Mouse (Mus musculus): ENCODE measurements around the gene Pappa2. TPM values are rescaled to one million over a fixed set of nuclear protein-coding genes. Genes with fewer than 3 reads are reported as not detected.

Pappa2 gene
- polyA plus RNA-seq, 1 experiment from 2014 or later, result 0.71 TPM

GRCm38 (mm10) chr1:158875487-158875886, 104.8 kb downstream of the Pappa2 start:
- ATAC-seq (replicated peaks; ENCODE audit: low FRiP score), result no peak
- no peak overlapping the region for H3K4me3 ChIP-seq (replicated peaks)
- no peaks in the 10 kb centered on the region for H3K4me1 ChIP-seq
- no peak overlapping the region for H3K9ac ChIP-seq
- H3K27me3 ChIP-seq, result no peaks in the 10 kb centered on the region
- no peaks in the 10 kb centered on the region for H3K9me3 ChIP-seq (replicated peaks)
- H3K27ac ChIP-seq, result no peak overlapping the region
- H3K4me2 ChIP-seq, result no peak overlapping the region
- 81% methylated on average over 3 of the region's 3 CpGs for WGBS
- H3K36me3 ChIP-seq, result no peaks in the 10 kb centered on the region

GRCm38 (mm10) chr1:158874552-158875077, 105.7 kb downstream of the Pappa2 start:
- ATAC-seq (replicated peaks; ENCODE audit: low FRiP score), result no peak
- 94% methylated on average over 2 of the region's 2 CpGs for WGBS
- Histone ChIP-seq H3K36me3 (no peaks in the 10 kb centered on the region), H3K27ac (no peak overlapping the region), H3K27me3 (no peaks in the 10 kb centered on the region), H3K4me3 (replicated peaks) (no peak overlapping the region), H3K9ac (no peak overlapping the region), H3K9me3 (replicated peaks) (no peaks in the 10 kb centered on the region), H3K4me1 (no peaks in the 10 kb centered on the region), H3K4me2 (no peak overlapping the region)

GRCm38 (mm10) chr1:158873631-158874030, 106.7 kb downstream of the Pappa2 start:
- WGBS, result 79% methylated on average over 1 of the region's 1 CpGs
- no peak overlapping the region for H3K4me3 ChIP-seq (replicated peaks)
- no peaks in the 10 kb centered on the region for H3K27me3 ChIP-seq
- no peak overlapping the region for H3K27ac ChIP-seq
- no peak overlapping the region for H3K4me2 ChIP-seq
- H3K36me3 ChIP-seq, result no peaks in the 10 kb centered on the region
- ATAC-seq (replicated peaks; ENCODE audit: low FRiP score), result no peak
- no peaks in the 10 kb centered on the region for H3K4me1 ChIP-seq
- no peak overlapping the region for H3K9ac ChIP-seq
- no peaks in the 10 kb centered on the region for H3K9me3 ChIP-seq (replicated peaks)

GRCm38 (mm10) chr1:158871401-158871800, 108.9 kb downstream of the Pappa2 start:
- Histone ChIP-seq H3K27me3 (no peaks in the 10 kb centered on the region), H3K9ac (no peak overlapping the region), H3K4me1 (no peaks in the 10 kb centered on the region), H3K4me3 (replicated peaks) (no peak overlapping the region), H3K36me3 (no peaks in the 10 kb centered on the region), H3K9me3 (replicated peaks) (no peaks in the 10 kb centered on the region), H3K27ac (no peak overlapping the region), H3K4me2 (no peak overlapping the region)
- 85% methylated on average over 2 of the region's 2 CpGs for WGBS
- ATAC-seq (replicated peaks; ENCODE audit: low FRiP score), result no peak

DNA sequence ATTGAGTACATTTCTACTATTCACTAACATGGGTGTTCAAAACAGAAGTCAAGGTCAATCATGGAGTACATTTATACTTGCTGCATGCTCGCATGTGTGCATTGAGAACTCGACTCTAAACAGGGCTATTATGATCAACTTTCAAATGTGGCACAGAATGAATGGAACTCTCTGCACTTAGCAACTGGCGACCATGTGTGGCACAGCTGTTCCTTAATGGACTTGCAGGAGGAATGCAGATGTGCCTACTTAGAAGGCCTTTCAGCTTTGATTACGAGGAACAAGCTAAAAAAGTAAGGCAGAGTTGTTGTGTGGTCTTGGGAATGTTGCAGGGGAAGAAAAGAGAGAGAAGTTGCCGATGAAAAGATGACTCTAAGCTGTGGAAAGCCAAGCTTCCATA, 120.1 kb downstream of the Pappa2 start:
- no peak overlapping the region for H3K4me3 ChIP-seq (replicated peaks)
- 81% methylated on average over 5 of the region's 5 CpGs for WGBS
- no peak for ATAC-seq (replicated peaks; ENCODE audit: low FRiP score)

DNA sequence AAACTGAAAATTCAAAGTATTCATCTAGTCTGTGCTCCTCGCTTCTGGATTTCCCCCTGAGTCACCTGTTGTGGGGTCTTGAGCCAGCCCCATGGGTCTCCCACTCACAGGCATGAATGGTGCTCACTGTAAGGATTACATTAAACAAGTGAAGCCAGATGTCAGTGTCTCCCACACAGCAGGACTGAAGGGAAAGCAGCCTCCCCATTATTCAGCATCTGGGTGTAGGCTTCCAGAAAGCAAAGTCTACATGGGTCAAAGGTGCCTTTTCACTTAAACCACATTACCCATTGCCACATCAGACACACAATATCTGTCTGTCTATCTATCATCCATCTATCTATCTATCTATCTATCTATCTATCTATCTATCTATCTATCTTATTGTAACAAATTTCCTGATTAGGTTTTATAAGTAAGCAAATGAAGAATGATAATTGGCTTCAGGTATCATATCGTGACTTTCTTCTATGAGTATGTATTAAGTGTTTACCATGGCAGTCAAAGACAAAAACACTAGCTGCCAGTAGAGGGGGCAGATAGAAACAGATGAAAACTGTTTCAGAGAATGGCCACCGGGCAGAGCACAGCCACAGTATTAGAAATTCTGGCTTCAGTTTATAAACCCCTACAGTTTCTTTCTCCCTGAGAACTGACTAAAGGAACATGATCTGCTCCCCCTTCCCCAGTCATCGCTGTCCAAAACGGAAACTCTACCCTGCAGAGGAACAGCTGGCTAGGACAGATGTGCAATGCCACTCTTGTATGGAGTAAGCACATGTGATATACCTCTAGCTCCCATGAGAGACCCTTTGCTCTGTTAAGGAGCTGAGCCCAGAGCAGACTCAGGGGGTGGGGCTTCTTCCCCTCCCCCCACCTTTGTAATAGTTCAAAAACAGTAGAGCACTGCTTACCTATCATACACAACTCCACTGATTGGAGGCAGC, 126.1 kb downstream of the Pappa2 start:
- H3K9ac ChIP-seq, result no peak overlapping the region
- no peak overlapping the region for H3K4me3 ChIP-seq (replicated peaks)
- H3K36me3 ChIP-seq, result no peaks in the 10 kb centered on the region
- no peaks in the 10 kb centered on the region for H3K9me3 ChIP-seq (replicated peaks)
- H3K4me2 ChIP-seq, result no peak overlapping the region
- no peak for ATAC-seq (replicated peaks; ENCODE audit: low FRiP score)
- no peak overlapping the region for H3K27ac ChIP-seq
- no peaks in the 10 kb centered on the region for H3K27me3 ChIP-seq
- 67% methylated on average over 5 of the region's 5 CpGs for WGBS
- no peaks in the 10 kb centered on the region for H3K4me1 ChIP-seq

More for the DNA sequence above, 120.1 kb downstream of the Pappa2 start:
- Histone ChIP-seq H3K27me3 (no peaks in the 10 kb centered on the region), H3K27ac (no peak overlapping the region), H3K9me3 (replicated peaks) (no peaks in the 10 kb centered on the region), H3K4me2 (no peak overlapping the region), H3K36me3 (no peaks in the 10 kb centered on the region), H3K4me1 (no peaks in the 10 kb centered on the region), H3K9ac (no peak overlapping the region)

- H3K27ac ChIP-seq, result no peak overlapping the region
- no peaks in the 10 kb centered on the region for H3K27me3 ChIP-seq
- WGBS, result 83% methylated on average over 14 of the region's 14 CpGs
- H3K36me3 ChIP-seq, result no peaks in the 10 kb centered on the region
- no peak for ATAC-seq (replicated peaks; ENCODE audit: low FRiP score)
- no peak overlapping the region for H3K4me2 ChIP-seq
- H3K9ac ChIP-seq, result no peak overlapping the region
- no peaks in the 10 kb centered on the region for H3K9me3 ChIP-seq (replicated peaks)
- H3K4me3 ChIP-seq (replicated peaks), result no peak overlapping the region
- H3K4me1 ChIP-seq, result no peaks in the 10 kb centered on the region
Observed at GRCm38 (mm10) chr1:158852836-158853567, 127.3 kb downstream of the Pappa2 start.

- WGBS, result 43% methylated on average over 3 of the region's 3 CpGs
- Histone ChIP-seq H3K27me3 (no peaks in the 10 kb centered on the region), H3K9ac (no peak overlapping the region), H3K4me3 (replicated peaks) (no peak overlapping the region), H3K36me3 (no peaks in the 10 kb centered on the region), H3K27ac (no peak overlapping the region), H3K9me3 (replicated peaks) (no peaks in the 10 kb centered on the region), H3K4me2 (no peak overlapping the region), H3K4me1 (no peaks in the 10 kb centered on the region)
- ATAC-seq (replicated peaks; ENCODE audit: low FRiP score), result 0 out of 2 replicates have a peak, but pooled peaks have one; percentile 29
Observed at GRCm38 (mm10) chr1:158850459-158850858, 129.8 kb downstream of the Pappa2 start.

- Histone ChIP-seq H3K9me3 (replicated peaks) (no peaks in the 10 kb centered on the region), H3K36me3 (no peaks in the 10 kb centered on the region), H3K27me3 (no peaks in the 10 kb centered on the region), H3K4me2 (no peak overlapping the region), H3K4me3 (replicated peaks) (no peak overlapping the region), H3K9ac (no peak overlapping the region), H3K4me1 (no peaks in the 10 kb centered on the region), H3K27ac (no peak overlapping the region)
- ATAC-seq (replicated peaks; ENCODE audit: low FRiP score), result peak; percentile 40; the same call in 1 of the 2 replicates
- WGBS, result 64% methylated on average over 10 of the region's 10 CpGs
Observed at GRCm38 (mm10) chr1:158844604-158845003, 135.7 kb downstream of the Pappa2 start.

- H3K27ac ChIP-seq, result no peak overlapping the region
- WGBS, result 79% methylated on average over 4 of the region's 4 CpGs
- no peak overlapping the region for H3K9ac ChIP-seq
Observed at GRCm38 (mm10) chr1:158837151-158837550, 143.1 kb downstream of the Pappa2 start.

DNA sequence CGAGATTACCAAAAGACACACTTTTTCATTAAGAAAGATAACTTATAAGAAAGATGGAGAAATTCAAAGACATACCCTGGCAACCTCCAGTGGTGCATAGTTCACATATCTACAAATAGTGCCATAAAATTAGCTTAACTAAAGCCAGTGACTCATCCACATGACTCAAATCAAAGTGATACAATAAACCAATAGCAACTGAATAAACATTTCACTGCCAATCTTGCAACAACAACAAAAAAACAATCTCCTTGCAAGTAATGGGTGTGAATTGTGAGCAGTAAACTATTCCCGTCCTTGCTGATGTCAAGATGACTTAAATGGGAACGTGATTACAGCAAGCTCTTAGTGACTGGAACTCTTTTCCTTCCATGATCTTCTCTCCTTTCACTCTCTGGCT, 150.1 kb downstream of the Pappa2 start:
- Histone ChIP-seq H3K4me1 (no peaks in the 10 kb centered on the region), H3K36me3 (no peaks in the 10 kb centered on the region), H3K27ac (no peak overlapping the region), H3K9me3 (replicated peaks) (no peaks in the 10 kb centered on the region), H3K4me3 (replicated peaks) (no peak overlapping the region), H3K9ac (no peak overlapping the region), H3K27me3 (no peaks in the 10 kb centered on the region), H3K4me2 (no peak overlapping the region)
- WGBS, result 65% methylated on average over 3 of the region's 3 CpGs
- ATAC-seq (replicated peaks; ENCODE audit: low FRiP score), result no peak

More at GRCm38 (mm10) chr1:158837151-158837550, 143.1 kb downstream of the Pappa2 start:
- Histone ChIP-seq H3K4me2 (no peak overlapping the region), H3K27me3 (no peaks in the 10 kb centered on the region), H3K36me3 (no peaks in the 10 kb centered on the region), H3K4me1 (no peaks in the 10 kb centered on the region), H3K4me3 (replicated peaks) (no peak overlapping the region), H3K9me3 (replicated peaks) (no peaks in the 10 kb centered on the region)
- no peak for ATAC-seq (replicated peaks; ENCODE audit: low FRiP score)

- Histone ChIP-seq H3K4me3 (replicated peaks) (no peak overlapping the region), H3K9ac (no peak overlapping the region), H3K36me3 (no peaks in the 10 kb centered on the region), H3K27me3 (no peaks in the 10 kb centered on the region), H3K27ac (no peak overlapping the region), H3K4me2 (no peak overlapping the region), H3K4me1 (no peaks in the 10 kb centered on the region), H3K9me3 (replicated peaks) (no peaks in the 10 kb centered on the region)
- ATAC-seq (replicated peaks; ENCODE audit: low FRiP score), result no peak
Observed at GRCm38 (mm10) chr1:158827931-158828330, 152.4 kb downstream of the Pappa2 start.
